Comparison of ENCODE assay signal across 15 mouse cellular contexts in the genomic region with DNA sequence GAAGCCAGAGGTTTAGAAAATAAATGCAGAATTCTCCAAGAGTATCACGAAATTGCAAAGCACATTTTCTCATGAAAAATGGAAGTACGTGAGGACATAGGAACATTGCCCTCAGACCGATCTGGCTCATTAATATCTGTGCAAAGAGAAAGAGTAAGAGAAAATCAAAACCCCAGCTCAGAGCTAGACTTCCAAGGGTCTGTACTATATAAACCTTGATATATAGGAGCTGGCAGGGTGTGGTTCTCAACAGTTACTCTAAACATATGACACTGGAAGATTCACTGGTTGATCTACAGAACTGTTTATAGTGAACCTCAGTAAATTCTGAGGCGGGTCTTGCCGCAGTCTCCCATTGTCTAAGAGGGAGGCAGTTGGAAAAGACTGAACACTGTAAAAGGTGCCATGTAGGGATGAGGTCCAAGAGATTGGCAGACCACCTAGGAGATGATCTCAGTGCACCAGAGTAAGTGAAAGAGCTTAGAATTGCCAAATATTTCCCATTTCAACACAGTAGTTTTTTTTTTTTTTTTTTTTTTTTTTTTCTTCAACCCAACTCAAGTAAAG.
"Had no signal": no experiment of that assay in that cellular context is flagged by ENCODE, and none has a peak within 500 bp of the region (broad histone marks: within the 10 kb centered on the region; RNA-seq: fewer than 3 reads in every experiment).

No protein-coding gene starts in this region.

- H3K27me3 ChIP-seq: liver, embryonic 13.5 days; liver, embryonic 15.5 days; lung, embryonic 15.5 days; megakaryocyte, embryonic 14.5 days; midbrain, embryonic 12.5 days; midbrain, embryonic 15.5 days; neural tube, embryonic 12.5 days had no signal

- H3K4me2 ChIP-seq: liver, embryonic 13.5 days; liver, embryonic 15.5 days; lung, embryonic 15.5 days; midbrain, embryonic 12.5 days; midbrain, embryonic 15.5 days; neural tube, embryonic 12.5 days had no signal

- H3K9me3 ChIP-seq: liver, embryonic 13.5 days; liver, embryonic 15.5 days; lung, embryonic 15.5 days; megakaryocyte, embryonic 14.5 days; midbrain, embryonic 12.5 days; midbrain, embryonic 15.5 days; neural tube, embryonic 12.5 days had no signal

- H3K4me3 ChIP-seq: liver, embryonic 13.5 days; liver, embryonic 15.5 days; lung, embryonic 15.5 days; megakaryocyte, embryonic 14.5 days; midbrain, embryonic 12.5 days; midbrain, embryonic 15.5 days; neural tube, embryonic 12.5 days had no signal

- H3K4me1 ChIP-seq: liver, embryonic 13.5 days; liver, embryonic 15.5 days; lung, embryonic 15.5 days; megakaryocyte, embryonic 14.5 days; midbrain, embryonic 12.5 days; midbrain, embryonic 15.5 days; neural tube, embryonic 12.5 days had no signal

- H3K27ac ChIP-seq: liver, embryonic 13.5 days; liver, embryonic 15.5 days; lung, embryonic 15.5 days; macrophage; midbrain, embryonic 12.5 days; midbrain, embryonic 15.5 days; neural tube, embryonic 12.5 days had no signal

- H3K9ac ChIP-seq: liver, embryonic 13.5 days; liver, embryonic 15.5 days; liver, postnatal 0 days; lung, embryonic 15.5 days; midbrain, embryonic 12.5 days; midbrain, embryonic 15.5 days; neural tube, embryonic 12.5 days had no signal

- DNase-seq: liver, embryonic 13.5 days; liver, postnatal 0 days; lung, adult 2 months; lung, postnatal 10 days; right cerebral cortex, postnatal 14 days; thymus, adult 18-20 months; thymus, postnatal 14 days; thymus, postnatal 36 days had no signal

- H3K36me3 ChIP-seq: liver, embryonic 13.5 days; liver, embryonic 15.5 days; lung, embryonic 15.5 days; midbrain, embryonic 12.5 days; midbrain, embryonic 15.5 days; neural tube, embryonic 12.5 days had no signal

- ATAC-seq: liver, postnatal 0 days; midbrain, embryonic 15.5 days had no signal
